Mouse (Mus musculus) spleen, adult 2 months (tissue): ENCODE measurements at regions not wholly inside any gene's neighbourhood (a gene's known extent, or its start where the extent isn't known, plus 50 kb on each side); places are given as distances from the start of the nearest gene placed in this dataset.

Source experiments
- CTCF ChIP-seq: fragments of 200-500 bp; IDR thresholded peaks from 2 replicates; pipeline ENCODE4 v1.5.1; 2011; ENCODE audit warnings: mild to moderate bottlenecking, inconsistent platforms; ENCODE audit not compliant: insufficient read depth, insufficient read length, insufficient replicate concordance; ENCODE audit errors: extremely low read depth
- POLR2A ChIP-seq: fragments of 200-500 bp; IDR thresholded peaks from 2 replicates; pipeline ENCODE4 v1.6.1; 2011; ENCODE audit warnings: low read depth, low read length, inconsistent platforms

- TF ChIP-seq POLR2A (no peak), CTCF (no peak)
These were observed 109.0 kb downstream of the Sox4 start for GRCm38 (mm10) chr13:28844495-28844894.
